In the genomic region with DNA sequence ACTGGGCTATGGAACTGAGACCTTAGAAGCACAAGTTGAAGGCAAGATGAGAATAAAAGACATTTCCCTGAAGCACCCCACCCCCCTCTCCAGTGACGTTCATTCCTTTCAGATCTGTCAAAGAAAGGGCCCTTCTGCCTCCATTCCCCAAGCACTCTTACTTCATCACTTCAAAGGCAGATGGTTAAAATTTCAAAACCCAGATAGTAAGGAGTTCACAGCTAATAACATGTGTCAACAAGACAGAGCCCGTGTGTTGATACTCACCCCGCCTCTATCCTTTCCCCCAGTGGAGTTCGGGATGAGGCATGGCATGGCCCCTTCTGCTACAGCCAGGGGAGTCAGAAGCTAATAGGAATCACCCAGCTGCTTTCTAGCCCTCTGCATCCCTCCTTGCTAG, we compare ENCODE assay signal across 18 mouse cellular contexts. TPM values are rescaled to one million over a fixed set of nuclear protein-coding genes. Genes with fewer than 3 reads are reported as not detected.
"Had no signal": no experiment of that assay in that cellular context is flagged by ENCODE, and none has a peak within 500 bp of the region (broad histone marks: within the 10 kb centered on the region; RNA-seq: fewer than 3 reads in every experiment).

No protein-coding gene starts in this region.

- ATAC-seq: intestine, embryonic 16.5 days; midbrain, embryonic 15.5 days had no signal

- H3K27ac ChIP-seq: limb, embryonic 12.5 days; liver, embryonic 14.5 days; macrophage; midbrain, embryonic 15.5 days; neural tube, embryonic 13.5 days; stomach, embryonic 15.5 days had no signal

- H3K4me3 ChIP-seq: limb, embryonic 12.5 days; megakaryocyte, embryonic 14.5 days; midbrain, embryonic 15.5 days; neural tube, embryonic 13.5 days; stomach, embryonic 15.5 days had no signal

- H3K4me2 ChIP-seq: limb, embryonic 12.5 days; midbrain, embryonic 11.5 days; midbrain, embryonic 15.5 days; neural tube, embryonic 13.5 days; stomach, embryonic 15.5 days had no signal

- H3K9me3 ChIP-seq: limb, embryonic 12.5 days; megakaryocyte, embryonic 14.5 days; midbrain, embryonic 15.5 days; neural tube, embryonic 13.5 days; stomach, embryonic 15.5 days had no signal

- DNase-seq: kidney, adult 8-10 months; kidney, postnatal 25 days; layer of hippocampus, adult 9-11 months; layer of hippocampus, postnatal 36 days; liver; right cerebral cortex, postnatal 14 days; thymus, postnatal 4 days had no signal

- H3K27me3 ChIP-seq: limb, embryonic 12.5 days; midbrain, embryonic 15.5 days; neural tube, embryonic 13.5 days; stomach, embryonic 15.5 days had no signal

- H3K36me3 ChIP-seq: limb, embryonic 12.5 days; midbrain, embryonic 15.5 days; neural tube, embryonic 13.5 days; stomach, embryonic 15.5 days had no signal

- H3K9ac ChIP-seq: limb, embryonic 12.5 days; liver, embryonic 14.5 days; midbrain, embryonic 15.5 days; neural tube, embryonic 13.5 days; stomach, embryonic 15.5 days had no signal

- H3K4me1 ChIP-seq: limb, embryonic 12.5 days; megakaryocyte, embryonic 14.5 days; midbrain, embryonic 15.5 days; neural tube, embryonic 13.5 days; stomach, embryonic 15.5 days had no signal

RNA-seq across cellular contexts. Expression of gene Slc22a2, which starts 31.5 kb away (rescaled TPM):
- total RNA-seq: monocyte, adult 5-6 weeks had no signal
- polyA plus RNA-seq: intestine, embryonic 16.5 days; limb, embryonic 12.5 days; macrophage; midbrain, embryonic 11.5 days; testis, adult 2 months had no signal
